Mouse (Mus musculus): ENCODE measurements around the gene Fads3. TPM values are rescaled to one million over a fixed set of nuclear protein-coding genes. Genes with fewer than 3 reads are reported as not detected.
A peak's percentile ranks its signal among the peaks of the same experiment; 100 is the strongest.

The Fads3 gene
- polyA plus RNA-seq, 1 experiment from 2014 or later: 32.3 TPM

GRCm38 (mm10) chr19:10023304-10023758 is 18.0 kb upstream of the Fads3 start:
- Histone ChIP-seq H3K36me3 (no peaks in the 10 kb centered on the region), H3K27me3 (replicated peaks) (no peaks in the 10 kb centered on the region), H3K9ac (replicated peaks) (no peak overlapping the region), H3K4me1 (peaks cover 37% of the 10 kb centered on the region), H3K4me3 (replicated peaks) (no peak overlapping the region), H3K4me2 (no peak overlapping the region), H3K9me3 (replicated peaks) (no peaks in the 10 kb centered on the region), H3K27ac (replicated peaks) (peak overlapping the region; percentile 43)
- WGBS: 70% methylated on average over 9 of the region's 9 CpGs
- ATAC-seq (ENCODE audit: low FRiP score): no peak

DNA sequence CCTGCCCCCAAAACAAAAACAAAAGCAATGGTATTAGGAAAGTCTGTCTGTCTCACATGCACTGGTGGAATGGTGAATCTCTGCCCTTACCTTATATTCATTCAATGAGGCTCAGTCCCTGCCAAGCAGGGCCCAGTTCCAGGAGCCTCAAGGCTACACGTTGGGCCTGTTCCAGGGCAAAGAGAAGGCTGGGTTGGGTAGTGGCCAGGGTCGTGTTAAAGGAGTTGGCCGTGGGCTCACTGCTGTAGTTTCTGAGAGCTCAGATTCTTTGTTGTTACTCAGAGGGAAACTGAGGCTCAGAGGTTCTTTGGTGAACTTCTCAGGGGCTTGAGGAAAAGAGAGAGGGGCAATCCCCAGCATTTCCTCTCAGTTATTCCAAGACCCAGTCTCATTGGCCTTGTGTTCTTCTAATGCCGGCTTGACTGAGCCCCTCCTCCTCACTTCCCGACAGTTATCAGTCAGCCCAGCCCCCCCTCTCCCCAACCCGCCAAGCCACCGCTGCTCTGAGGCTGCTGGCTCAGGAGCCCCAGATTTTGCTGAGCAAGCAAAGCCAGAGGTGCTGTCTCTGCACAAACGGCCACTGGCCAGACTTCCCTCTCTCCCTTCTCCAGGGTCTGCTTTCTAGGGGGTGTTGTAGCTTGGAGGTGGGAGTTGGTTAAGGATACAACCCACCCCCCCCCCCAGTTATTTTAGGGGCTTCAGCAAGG is 16.0 kb upstream of the Fads3 start:
- 26% methylated on average over 8 of the region's 8 CpGs for WGBS
- H3K36me3 ChIP-seq: no peaks in the 10 kb centered on the region
- H3K4me2 ChIP-seq: peak overlapping the region; percentile 5; the same call in 1 of the 2 replicates
- no peaks in the 10 kb centered on the region for H3K9me3 ChIP-seq (replicated peaks)
- ATAC-seq (ENCODE audit: low FRiP score): peak; percentile 65
- H3K27ac ChIP-seq (replicated peaks): peak overlapping the region; percentile 61
- H3K9ac ChIP-seq (replicated peaks): no peak overlapping the region
- peaks cover 20% of the 10 kb centered on the region for H3K4me1 ChIP-seq
- no peaks in the 10 kb centered on the region for H3K27me3 ChIP-seq (replicated peaks)
- H3K4me3 ChIP-seq (replicated peaks): no peak overlapping the region

DNA sequence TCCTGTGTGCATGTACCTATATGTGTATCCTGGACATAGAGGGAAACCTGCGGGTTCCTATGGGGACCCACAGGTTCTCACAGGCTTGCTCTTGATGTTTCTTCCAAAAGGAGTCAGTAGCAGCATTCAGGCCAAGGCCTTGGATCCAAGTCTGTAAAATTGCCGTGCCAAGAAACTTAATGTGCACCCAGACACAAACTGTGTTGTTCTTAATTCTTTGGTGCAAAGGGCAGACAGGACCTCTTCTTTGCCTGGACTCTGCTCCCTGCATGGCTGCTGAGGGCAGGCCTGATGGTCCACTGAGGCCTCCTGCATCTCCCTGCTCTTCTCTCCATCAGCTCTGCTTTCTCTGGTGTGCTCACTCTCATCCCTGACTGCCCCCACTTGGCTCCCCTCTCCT is 11.6 kb upstream of the Fads3 start:
- 88% methylated on average over 2 of the region's 2 CpGs for WGBS
- H3K27ac ChIP-seq (replicated peaks): no peak overlapping the region
- ATAC-seq (ENCODE audit: low FRiP score): no peak

GRCm38 (mm10) chr19:10033211-10033973 is 8.0 kb upstream of the Fads3 start:
- ATAC-seq (ENCODE audit: low FRiP score): peak; percentile 68; the same call in 1 of the 2 replicates
- Histone ChIP-seq H3K4me1 (no peaks in the 10 kb centered on the region), H3K9ac (replicated peaks) (no peak overlapping the region), H3K27me3 (replicated peaks) (no peaks in the 10 kb centered on the region), H3K27ac (replicated peaks) (no peak overlapping the region), H3K36me3 (no peaks in the 10 kb centered on the region), H3K4me3 (replicated peaks) (no peak overlapping the region), H3K9me3 (replicated peaks) (no peaks in the 10 kb centered on the region), H3K4me2 (no peak overlapping the region)
- WGBS: 35% methylated on average over 8 of the region's 8 CpGs

More for the DNA sequence above, 11.6 kb upstream of the Fads3 start:
- Histone ChIP-seq H3K4me3 (replicated peaks) (no peak overlapping the region), H3K27me3 (replicated peaks) (no peaks in the 10 kb centered on the region), H3K4me1 (peaks cover 13% of the 10 kb centered on the region), H3K9ac (replicated peaks) (no peak overlapping the region), H3K36me3 (no peaks in the 10 kb centered on the region), H3K9me3 (replicated peaks) (no peaks in the 10 kb centered on the region), H3K4me2 (no peak overlapping the region)

GRCm38 (mm10) chr19:10034356-10034755 is 7.0 kb upstream of the Fads3 start:
- Histone ChIP-seq H3K9ac (replicated peaks) (no peak overlapping the region), H3K4me2 (no peak overlapping the region), H3K36me3 (no peaks in the 10 kb centered on the region), H3K27me3 (replicated peaks) (no peaks in the 10 kb centered on the region), H3K4me1 (0 out of 2 replicates have a peak, but pooled peaks cover 1% of the 10 kb centered on the region), H3K9me3 (replicated peaks) (no peaks in the 10 kb centered on the region), H3K4me3 (replicated peaks) (no peak overlapping the region), H3K27ac (replicated peaks) (no peak overlapping the region)
- no peak for ATAC-seq (ENCODE audit: low FRiP score)
- 85% methylated on average over 5 of the region's 5 CpGs for WGBS

GRCm38 (mm10) chr19:10034785-10035447 is 6.5 kb upstream of the Fads3 start:
- Histone ChIP-seq H3K4me2 (no peak overlapping the region), H3K27me3 (replicated peaks) (no peaks in the 10 kb centered on the region), H3K4me3 (replicated peaks) (no peak overlapping the region), H3K9me3 (replicated peaks) (no peaks in the 10 kb centered on the region), H3K27ac (replicated peaks) (no peak overlapping the region), H3K9ac (replicated peaks) (no peak overlapping the region), H3K4me1 (peaks cover 3% of the 10 kb centered on the region; the same call in 1 of the 2 replicates), H3K36me3 (no peaks in the 10 kb centered on the region)
- ATAC-seq (ENCODE audit: low FRiP score): peak; percentile 40; the same call in 1 of the 2 replicates
- 68% methylated on average over 8 of the region's 8 CpGs for WGBS

DNA sequence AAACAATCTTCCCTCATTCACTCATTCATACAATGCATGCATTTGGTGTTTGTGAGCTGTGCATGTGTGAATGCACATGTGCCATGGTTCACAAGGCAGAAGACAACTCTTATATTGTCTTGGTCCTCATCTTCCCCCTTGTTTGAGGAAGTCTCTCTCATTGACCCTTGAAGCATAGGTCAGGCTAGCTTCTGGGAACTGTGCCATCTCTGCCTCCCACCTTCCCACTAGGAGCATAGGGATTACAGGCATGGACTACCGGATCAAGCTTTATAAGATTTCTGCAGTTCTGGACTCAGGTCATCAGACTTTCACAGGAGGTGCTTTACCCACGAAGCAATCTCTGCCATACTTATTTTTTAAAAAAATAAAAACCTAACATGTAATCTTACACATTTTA is 3.8 kb upstream of the Fads3 start:
- ATAC-seq (ENCODE audit: low FRiP score): no peak
- no peaks in the 10 kb centered on the region for H3K9me3 ChIP-seq (replicated peaks)
- peaks cover 21% of the 10 kb centered on the region for H3K4me1 ChIP-seq
- WGBS: 68% methylated on average over 2 of the region's 2 CpGs
- H3K36me3 ChIP-seq: no peaks in the 10 kb centered on the region
- H3K4me3 ChIP-seq (replicated peaks): no peak overlapping the region
- no peak overlapping the region for H3K4me2 ChIP-seq
- H3K9ac ChIP-seq (replicated peaks): no peak overlapping the region
- no peaks in the 10 kb centered on the region for H3K27me3 ChIP-seq (replicated peaks)
- no peak overlapping the region for H3K27ac ChIP-seq (replicated peaks)

GRCm38 (mm10) chr19:10038364-10038763 is 3.0 kb upstream of the Fads3 start:
- H3K4me2 ChIP-seq: no peak overlapping the region
- 87% methylated on average over 3 of the region's 3 CpGs for WGBS
- no peak for ATAC-seq (ENCODE audit: low FRiP score)
- H3K9me3 ChIP-seq (replicated peaks): no peaks in the 10 kb centered on the region
- no peaks in the 10 kb centered on the region for H3K36me3 ChIP-seq
- H3K27me3 ChIP-seq (replicated peaks): no peaks in the 10 kb centered on the region
- H3K9ac ChIP-seq (replicated peaks): no peak overlapping the region
- H3K4me3 ChIP-seq (replicated peaks): no peak overlapping the region
- H3K27ac ChIP-seq (replicated peaks): no peak overlapping the region
- peaks cover 29% of the 10 kb centered on the region for H3K4me1 ChIP-seq

DNA sequence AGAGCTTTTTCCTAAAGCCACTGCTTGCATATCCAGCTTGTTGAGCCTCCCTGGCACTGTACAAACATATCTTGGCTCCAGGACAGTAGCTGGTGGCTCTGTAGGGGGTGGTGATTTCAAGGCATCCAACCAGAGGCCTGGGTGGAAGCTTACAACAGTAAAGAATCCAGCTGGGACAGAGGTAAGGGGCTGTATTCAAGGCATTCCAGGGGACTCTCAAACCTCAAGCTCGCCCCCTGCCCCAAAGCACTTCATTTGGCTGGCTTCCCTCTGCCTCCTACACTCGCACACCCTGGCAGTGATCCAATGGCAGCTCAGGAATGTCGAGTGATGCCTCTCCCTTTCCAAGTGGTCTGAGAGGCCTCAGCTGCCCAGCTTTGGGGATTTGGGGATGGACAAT is 2.5 kb upstream of the Fads3 start:
- no peaks in the 10 kb centered on the region for H3K27me3 ChIP-seq (replicated peaks)
- peaks cover 34% of the 10 kb centered on the region for H3K4me1 ChIP-seq
- no peak overlapping the region for H3K27ac ChIP-seq (replicated peaks)
- 24% methylated on average over 3 of the region's 3 CpGs for WGBS
- H3K9me3 ChIP-seq (replicated peaks): no peaks in the 10 kb centered on the region
- no peak overlapping the region for H3K4me3 ChIP-seq (replicated peaks)
- H3K4me2 ChIP-seq: no peak overlapping the region
- H3K9ac ChIP-seq (replicated peaks): no peak overlapping the region
- ATAC-seq (ENCODE audit: low FRiP score): no peak
- H3K36me3 ChIP-seq: no peaks in the 10 kb centered on the region

GRCm38 (mm10) chr19:10039615-10040014 is 1.8 kb upstream of the Fads3 start:
- Histone ChIP-seq H3K9me3 (replicated peaks) (no peaks in the 10 kb centered on the region), H3K4me3 (replicated peaks) (no peak overlapping the region), H3K36me3 (no peaks in the 10 kb centered on the region), H3K27me3 (replicated peaks) (no peaks in the 10 kb centered on the region), H3K9ac (replicated peaks) (no peak overlapping the region), H3K27ac (replicated peaks) (no peak overlapping the region), H3K4me1 (peaks cover 34% of the 10 kb centered on the region), H3K4me2 (no peak overlapping the region)
- WGBS: 91% methylated on average over 2 of the region's 2 CpGs
- ATAC-seq (ENCODE audit: low FRiP score): no peak

GRCm38 (mm10) chr19:10040866-10041387 is 442 bp upstream of the Fads3 start:
- H3K27ac ChIP-seq (replicated peaks): peak overlapping the region; percentile 69
- 3% methylated on average over 20 of the region's 20 CpGs for WGBS

More at GRCm38 (mm10) chr19:10040866-10041387, 442 bp upstream of the Fads3 start:
- Histone ChIP-seq H3K4me2 (peak overlapping the region; percentile 96), H3K4me3 (replicated peaks) (peak overlapping the region; percentile 74), H3K27me3 (replicated peaks) (no peaks in the 10 kb centered on the region), H3K9ac (replicated peaks) (peak overlapping the region; percentile 79), H3K9me3 (replicated peaks) (no peaks in the 10 kb centered on the region), H3K4me1 (peaks cover 34% of the 10 kb centered on the region), H3K36me3 (no peaks in the 10 kb centered on the region)
- ATAC-seq (ENCODE audit: low FRiP score): peak; percentile 43
